Comparison of ENCODE assay signal across 30 mouse cellular contexts in the genomic region with DNA sequence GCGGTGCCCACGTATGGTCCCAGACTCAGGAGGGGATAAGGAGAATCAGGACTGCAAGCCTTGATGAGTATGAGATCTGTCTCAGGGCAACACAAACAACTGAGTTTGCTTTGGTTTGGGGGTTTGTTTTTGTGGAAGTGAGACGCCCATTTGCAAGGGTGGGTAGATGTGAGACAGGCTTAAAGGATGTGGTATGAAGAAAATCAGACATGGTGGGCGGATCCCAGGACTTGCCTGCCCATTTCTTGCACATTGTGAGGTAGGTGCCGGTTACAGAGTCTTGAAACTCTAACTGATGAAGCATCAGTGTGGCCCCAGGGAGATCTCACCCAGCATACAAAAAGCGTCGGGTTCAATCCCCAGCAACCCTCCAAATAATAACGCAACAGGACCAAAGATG. TPM values are rescaled to one million over a fixed set of nuclear protein-coding genes. Genes with fewer than 3 reads are reported as not detected.
DNase-seq lines count a peak whose midpoint lies in the region; ATAC-seq lines count a peak whose summit lies in the region.
"Had no signal": no experiment of that assay in that cellular context is flagged by ENCODE, and none has a peak within 500 bp of the region (broad histone marks: within the 10 kb centered on the region; RNA-seq: fewer than 3 reads in every experiment).

No protein-coding gene starts in this region.

- H3K27me3 ChIP-seq in heart, embryonic 10.5 days (ENCODE audit: insufficient read depth, poor library complexity, severe bottlenecking) = no peaks in the 10 kb centered on the region
- no peaks in the 10 kb centered on the region for H3K27me3 ChIP-seq in heart, embryonic 12.5 days (replicated peaks)
- H3K27me3 ChIP-seq: forebrain, embryonic 13.5 days; heart, embryonic 13.5 days; hindbrain, embryonic 15.5 days; intestine, embryonic 15.5 days; limb, embryonic 13.5 days; lung, embryonic 15.5 days had no signal

- no peak for DNase-seq in heart, embryonic 10.5 days (ENCODE audit: low spot score)
- peak; percentile 19 to 32 for DNase-seq in spleen, postnatal 36 days (ENCODE audit: low spot score in 2 of 2)
- no peak for DNase-seq in spleen, postnatal 4 days (ENCODE audit: low spot score in 2 of 2)
- peak; percentile 48 to 71 for DNase-seq in CD8-positive naive resting alpha-beta T cell, adult 2 months (ENCODE audit: low read depth in 2 of 2, low spot score in 2 of 2)
- DNase-seq in adrenal gland, adult 8-10 months = no peak
- DNase-seq in B cell, adult 2 months = no peak
- DNase-seq: adrenal gland, postnatal 25 days; cerebellum, adult 2 months; cerebellum, postnatal 25 days; gastrocnemius, postnatal 25 days; heart, adult 18-20 months; heart, postnatal 14 days; kidney, adult 8-10 months; kidney, postnatal 4 days; right cerebral cortex, postnatal 25 days; thymus, postnatal 14 days had no signal

- H3K9ac ChIP-seq in heart, embryonic 12.5 days = no peak overlapping the region
- H3K9ac ChIP-seq: forebrain, embryonic 13.5 days; heart, embryonic 13.5 days; hindbrain, embryonic 15.5 days; intestine, embryonic 15.5 days; limb, embryonic 13.5 days; lung, embryonic 15.5 days had no signal

- no peak overlapping the region for H3K4me3 ChIP-seq in heart, embryonic 10.5 days
- no peak overlapping the region for H3K4me3 ChIP-seq in heart, embryonic 12.5 days
- H3K4me3 ChIP-seq: forebrain, embryonic 13.5 days; heart, embryonic 13.5 days; hindbrain, embryonic 10.5 days; hindbrain, embryonic 15.5 days; intestine, embryonic 15.5 days; limb, embryonic 13.5 days; lung, embryonic 15.5 days; myocyte had no signal

- peaks cover 77% of the 10 kb centered on the region for H3K4me1 ChIP-seq in heart, embryonic 10.5 days
- peaks cover 67% of the 10 kb centered on the region for H3K4me1 ChIP-seq in heart, embryonic 12.5 days (replicated peaks)

- peak overlapping the region; percentile 22; the same call in 1 of the 2 replicates for H3K27ac ChIP-seq in heart, embryonic 10.5 days
- H3K27ac ChIP-seq in heart, embryonic 12.5 days (ENCODE audit: poor library complexity, severe bottlenecking) = no peak overlapping the region
- H3K27ac ChIP-seq: forebrain, embryonic 13.5 days; hindbrain, embryonic 10.5 days; hindbrain, embryonic 15.5 days; intestine, embryonic 15.5 days; kidney, postnatal 0 days; limb, embryonic 13.5 days; lung, embryonic 15.5 days had no signal

- H3K9me3 ChIP-seq in heart, embryonic 10.5 days = no peaks in the 10 kb centered on the region
- no peaks in the 10 kb centered on the region for H3K9me3 ChIP-seq in heart, embryonic 12.5 days (replicated peaks)
- H3K9me3 ChIP-seq: forebrain, embryonic 13.5 days; G1E; heart, embryonic 13.5 days; hindbrain, embryonic 10.5 days; hindbrain, embryonic 15.5 days; intestine, embryonic 15.5 days; limb, embryonic 13.5 days; lung, embryonic 15.5 days had no signal

- H3K4me2 ChIP-seq in heart, embryonic 12.5 days = no peak overlapping the region
- H3K4me2 ChIP-seq: forebrain, embryonic 13.5 days; hindbrain, embryonic 15.5 days; intestine, embryonic 15.5 days; limb, embryonic 13.5 days; liver, embryonic 11.5 days; lung, embryonic 15.5 days; midbrain, embryonic 11.5 days had no signal

- H3K36me3 ChIP-seq in heart, embryonic 10.5 days = no peaks in the 10 kb centered on the region
- no peaks in the 10 kb centered on the region for H3K36me3 ChIP-seq in heart, embryonic 12.5 days
- H3K36me3 ChIP-seq: G1E; heart, embryonic 13.5 days; hindbrain, embryonic 10.5 days; hindbrain, embryonic 15.5 days; intestine, embryonic 15.5 days; limb, embryonic 13.5 days; lung, embryonic 15.5 days had no signal

- WGBS in heart, embryonic 10.5 days = 77% methylated on average over 8 of the region's 8 CpGs
- whole genome bisulfite sequencing in heart, embryonic 12.5 days = 76% methylated on average over 8 of the region's 8 CpGs

- ATAC-seq in heart, embryonic 12.5 days (ENCODE audit: insufficient number of reproducible peaks, low FRiP score) = no peak
- peak; percentile 89 for ATAC-seq in inflammation-experienced regulatory T-cells, adult 6 months
- ATAC-seq: forebrain, embryonic 13.5 days; intestine, embryonic 15.5 days had no signal

RNA-seq across cellular contexts. Expression of gene Smurf1, which starts 45.9 kb away (rescaled TPM):
- polyA plus RNA-seq in heart, embryonic 10.5 days (2016; fragmentation: Nextera tagmentation; extraction: Ambion mirVana) = 15.5 and 16.1 TPM in 2 replicates
- 18.7 and 21.6 TPM in 2 replicates for polyA plus RNA-seq in heart, embryonic 12.5 days (2016; fragmentation: Nextera tagmentation; extraction: Ambion mirVana)
- 1 to 10 TPM; 2.7 to 6.8 (median 5.4) TPM for polyA plus RNA-seq in inflammation-experienced regulatory T-cells, adult 6 months (2017; shearing (Covaris generic))
- 10 to 100 TPM; 20.3 to 25.8 (median 22.7) TPM for total RNA-seq in adrenal gland, adult 8-10 months (2022)

Comparison
In these comparisons a context has a peak if more than half of its experiments do, and no peak if none do; other contexts are left out.
1. DNase-seq: peak in spleen, postnatal 36 days (2 of 2) and CD8-positive naive resting alpha-beta T cell, adult 2 months (2 of 2); none in heart, embryonic 10.5 days (single experiment), spleen, postnatal 4 days (0 of 2), adrenal gland, adult 8-10 months (single experiment) and B cell, adult 2 months (0 of 2).